In the genomic region with DNA sequence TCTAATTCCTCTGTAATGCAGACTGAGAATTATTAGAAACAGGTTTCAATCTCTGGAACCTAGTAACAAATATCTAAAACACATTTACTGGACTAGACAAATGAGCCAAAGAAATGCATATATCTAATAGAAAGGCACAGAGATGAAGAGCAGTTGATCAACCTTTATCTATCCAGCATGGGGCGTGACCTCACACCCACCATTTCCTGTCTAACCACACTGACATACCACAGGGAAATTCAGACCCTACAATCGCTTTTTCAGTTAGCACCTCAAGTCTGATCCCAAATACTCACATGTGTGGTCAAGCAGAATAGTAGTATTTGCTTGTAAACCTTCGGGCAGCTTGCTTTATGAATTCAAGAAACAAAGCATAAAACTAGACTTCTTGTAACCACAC, we compare ENCODE assay signal across 20 mouse cellular contexts. TPM values are rescaled to one million over a fixed set of nuclear protein-coding genes. Genes with fewer than 3 reads are reported as not detected.
DNase-seq lines count a peak whose midpoint lies in the region; ATAC-seq and TF ChIP-seq lines count a peak whose summit lies in the region.
"Had no signal": no experiment of that assay in that cellular context is flagged by ENCODE, and none has a peak within 500 bp of the region (broad histone marks: within the 10 kb centered on the region; RNA-seq: fewer than 3 reads in every experiment).

No protein-coding gene starts in this region.

- no peaks in the 10 kb centered on the region for H3K36me3 ChIP-seq in G1E (replicated peaks)
- no peaks in the 10 kb centered on the region for H3K36me3 ChIP-seq in hindbrain, postnatal 0 days (ENCODE audit: insufficient read depth, low read length)
- H3K36me3 ChIP-seq: neural tube, embryonic 15.5 days had no signal

- TF ChIP-seq CTCF in G1E (IDR thresholded peaks at IDR 0.05; ENCODE audit: low read depth, low read length) = no peak
- TF ChIP-seq CTCF in hindbrain, postnatal 0 days (IDR thresholded peaks at IDR 0.05; ENCODE audit: low read depth) = no peak

- peak; percentile 62 for DNase-seq in CD4-positive helper T cell, adult 2 months (ENCODE audit: low read depth, low spot score)
- DNase-seq in G1E (ENCODE audit: low spot score) = peak; percentile 3
- DNase-seq in natural killer cell, adult 2 months (ENCODE audit: low spot score in 2 of 2) = peak; percentile 57 to 77
- no peak for DNase-seq in left cerebral cortex, postnatal 4 days
- DNase-seq in heart, adult 8-10 months (ENCODE audit: low spot score) = no peak
- no peak for DNase-seq in cerebellum, adult 11-12 months
- DNase-seq in hindbrain, postnatal 0 days (ENCODE audit: low spot score) = no peak
- DNase-seq: adrenal gland, postnatal 36 days; cerebellum, postnatal 14 days; kidney, adult 18-20 months; kidney, postnatal 14 days; layer of hippocampus, adult 9-11 months; liver, postnatal 0 days; lung, postnatal 14 days had no signal

- H3K27ac ChIP-seq in hindbrain, postnatal 0 days = no peak overlapping the region
- H3K27ac ChIP-seq: heart, adult 2 months; hindbrain, embryonic 13.5 days; midbrain, embryonic 10.5 days; neural tube, embryonic 15.5 days had no signal

- H3K4me2 ChIP-seq in hindbrain, postnatal 0 days (ENCODE audit: low read depth, low read length) = no peak overlapping the region
- H3K4me2 ChIP-seq: hindbrain, embryonic 13.5 days; neural tube, embryonic 15.5 days had no signal

- intact Hi-C loops in left cerebral cortex, postnatal 4 days (cut with DNase I) = no loop called here

- no peak overlapping the region for H3K9ac ChIP-seq in hindbrain, postnatal 0 days (replicated peaks; ENCODE audit: low read length)
- H3K9ac ChIP-seq: hindbrain, embryonic 13.5 days; liver, postnatal 0 days; neural tube, embryonic 15.5 days had no signal

- peak; percentile 92 for ATAC-seq in G1E (ENCODE audit: extremely low read depth, insufficient number of reproducible peaks, low FRiP score, poor library complexity, severe bottlenecking)
- ATAC-seq in common myeloid progenitor, adult 5-6 weeks (replicated peaks; ENCODE audit: low read depth, poor library complexity, severe bottlenecking) = peak; percentile 80; the same call in 1 of the 2 replicates
- no peak for ATAC-seq in hindbrain, postnatal 0 days
- ATAC-seq: forebrain, embryonic 14.5 days; liver, postnatal 0 days had no signal

- H3K9me3 ChIP-seq in G1E (replicated peaks) = no peaks in the 10 kb centered on the region
- H3K9me3 ChIP-seq in hindbrain, postnatal 0 days (ENCODE audit: low read length) = no peaks in the 10 kb centered on the region
- H3K9me3 ChIP-seq: hindbrain, embryonic 13.5 days; neural tube, embryonic 15.5 days had no signal

- no peaks in the 10 kb centered on the region for H3K27me3 ChIP-seq in G1E (ENCODE audit: insufficient read depth, low read length)
- no peaks in the 10 kb centered on the region for H3K27me3 ChIP-seq in hindbrain, postnatal 0 days (ENCODE audit: insufficient read depth, low read length)
- H3K27me3 ChIP-seq: hindbrain, embryonic 13.5 days; neural tube, embryonic 15.5 days had no signal

- H3K4me1 ChIP-seq in G1E (ENCODE audit: insufficient read depth, low read depth, low read length) = peaks cover 14% of the 10 kb centered on the region
- H3K4me1 ChIP-seq in hindbrain, postnatal 0 days (ENCODE audit: insufficient read depth, low read length) = no peaks in the 10 kb centered on the region
- H3K4me1 ChIP-seq: hindbrain, embryonic 13.5 days; midbrain, embryonic 10.5 days; neural tube, embryonic 15.5 days had no signal

- H3K4me3 ChIP-seq in G1E (ENCODE audit: low read depth, low read length) = no peak overlapping the region
- no peak overlapping the region for H3K4me3 ChIP-seq in hindbrain, postnatal 0 days (ENCODE audit: low read length)
- H3K4me3 ChIP-seq: heart, adult 2 months; hindbrain, embryonic 13.5 days; midbrain, embryonic 10.5 days; neural tube, embryonic 15.5 days had no signal

- WGBS in hindbrain, postnatal 0 days = 94% methylated on average over 3 of the region's 3 CpGs

RNA-seq across cellular contexts. Expression of a gene that starts 43.4 kb away (rescaled TPM):
- total RNA-seq in G1E (2014; fragmentation: Nextera tagmentation) = 11.4 and 13.7 TPM in 2 replicates
- total RNA-seq in G1E (2017) = 3.0 and 3.8 TPM in 2 replicates
- 0.21 and 0.50 TPM in 2 replicates for polyA plus RNA-seq in G1E (2012)
- total RNA-seq in common myeloid progenitor, adult 5-6 weeks (2017) = 6.6 and 9.9 TPM in 2 replicates
- 10 to 100 TPM; 83.3 to 96.0 TPM for total RNA-seq in left cerebral cortex, postnatal 4 days (2021)
- 1 to 10 TPM; 2.0 to 3.6 (median 2.2) TPM for total RNA-seq in heart, adult 8-10 months (2022)
- 15.9 and 31.1 TPM in 2 replicates for total RNA-seq in hindbrain, postnatal 0 days (2014; rRNA removed)
- 11.2 and 11.5 TPM in 2 replicates for polyA plus RNA-seq in hindbrain, postnatal 0 days (2015; fragmentation: Nextera tagmentation; extraction: Ambion mirVana)

Comparison
In these comparisons a context has a peak if more than half of its experiments do, and no peak if none do; other contexts are left out.
1. DNase-seq: peak in CD4-positive helper T cell, adult 2 months (single experiment), G1E (single experiment) and natural killer cell, adult 2 months (2 of 2); none in left cerebral cortex, postnatal 4 days (single experiment), heart, adult 8-10 months (single experiment), cerebellum, adult 11-12 months (single experiment) and hindbrain, postnatal 0 days (single experiment).